Mouse (Mus musculus): ENCODE data around the gene Taar2. TPM values are rescaled to one million over a fixed set of nuclear protein-coding genes. Genes with fewer than 3 reads are reported as not detected.

Taar2 gene
- polyA plus RNA-seq, 1 experiment from 2014 or later, result not detected

- no peaks in the 10 kb centered on the region for H3K27me3 ChIP-seq
- no peaks in the 10 kb centered on the region for H3K9me3 ChIP-seq
- H3K27ac ChIP-seq, result no peak within 1 kb of the TSS
- no peak within 1 kb of the TSS for H3K4me3 ChIP-seq
- no peak within 1 kb of the TSS for H3K4me2 ChIP-seq
- H3K9ac ChIP-seq, result no peak within 1 kb of the TSS
- H3K4me1 ChIP-seq, result no peaks in the 10 kb centered on the region
- WGBS, result 82% methylated on average over 16 of the region's 16 CpGs
- H3K36me3 ChIP-seq, result no peaks in the 10 kb centered on the region
- ATAC-seq (ENCODE audit: borderline replicate concordance, extremely low read depth, low FRiP score, low TSS enrichment), result no peak
Observed at GRCm38 (mm10) chr10:23949508-23950005, 11.2 kb downstream of the Taar2 start, which contains the start of gene Taar3. TSS of gene Taar3 (plus strand) at chr10:23949558.

GRCm38 (mm10) chr10:23951714-23952113 is 13.3 kb downstream of the Taar2 start:
- Histone ChIP-seq H3K36me3 (no peaks in the 10 kb centered on the region), H3K4me2 (no peak overlapping the region), H3K4me3 (no peak overlapping the region), H3K27me3 (no peaks in the 10 kb centered on the region), H3K27ac (no peak overlapping the region), H3K9me3 (no peaks in the 10 kb centered on the region), H3K9ac (no peak overlapping the region), H3K4me1 (no peaks in the 10 kb centered on the region)
- 71% methylated on average over 6 of the region's 6 CpGs for WGBS
- no peak for ATAC-seq (ENCODE audit: borderline replicate concordance, extremely low read depth, low FRiP score, low TSS enrichment)

- H3K4me2 ChIP-seq, result no peak overlapping the region
- H3K27ac ChIP-seq, result no peak overlapping the region
- H3K36me3 ChIP-seq, result no peaks in the 10 kb centered on the region
- no peaks in the 10 kb centered on the region for H3K9me3 ChIP-seq
- WGBS, result 44% methylated on average over 3 of the region's 3 CpGs
- H3K4me3 ChIP-seq, result no peak overlapping the region
- no peaks in the 10 kb centered on the region for H3K4me1 ChIP-seq
- no peak for ATAC-seq (ENCODE audit: borderline replicate concordance, extremely low read depth, low FRiP score, low TSS enrichment)
- H3K9ac ChIP-seq, result no peak overlapping the region
- H3K27me3 ChIP-seq, result no peaks in the 10 kb centered on the region
Observed at GRCm38 (mm10) chr10:23959071-23959470, 20.7 kb downstream of the Taar2 start.

DNA sequence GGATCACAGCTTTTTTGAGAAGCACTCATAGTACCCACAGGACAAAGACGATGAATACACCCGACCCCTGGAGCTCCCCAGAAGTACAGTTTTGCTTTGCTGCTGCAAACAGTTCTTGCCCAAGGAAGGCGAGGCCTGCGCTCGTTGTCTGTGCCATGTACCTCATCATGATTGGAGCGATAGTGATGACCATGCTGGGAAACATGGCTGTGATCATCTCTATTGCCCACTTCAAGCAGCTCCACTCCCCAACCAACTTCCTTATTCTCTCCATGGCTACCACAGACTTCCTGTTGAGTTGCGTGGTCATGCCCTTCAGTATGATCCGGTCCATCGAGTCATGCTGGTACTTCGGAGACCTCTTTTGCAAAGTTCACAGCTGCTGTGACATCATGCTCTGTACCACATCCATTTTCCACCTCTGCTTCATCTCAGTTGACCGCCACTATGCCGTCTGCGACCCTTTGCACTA is 22.1 kb downstream of the Taar2 start, which contains the start of gene Taar4:
Gene Taar4, plus strand, starts transcription at position 51 of the 472 bp plus-strand sequence.
- Histone ChIP-seq H3K36me3 (no peaks in the 10 kb centered on the region), H3K9ac (no peak within 1 kb of the TSS), H3K9me3 (no peaks in the 10 kb centered on the region), H3K27ac (no peak within 1 kb of the TSS), H3K4me1 (no peaks in the 10 kb centered on the region), H3K4me3 (no peak within 1 kb of the TSS), H3K27me3 (no peaks in the 10 kb centered on the region), H3K4me2 (no peak within 1 kb of the TSS)
- 93% methylated on average over 13 of the region's 13 CpGs for WGBS
- ATAC-seq (ENCODE audit: borderline replicate concordance, extremely low read depth, low FRiP score, low TSS enrichment), result no peak

DNA sequence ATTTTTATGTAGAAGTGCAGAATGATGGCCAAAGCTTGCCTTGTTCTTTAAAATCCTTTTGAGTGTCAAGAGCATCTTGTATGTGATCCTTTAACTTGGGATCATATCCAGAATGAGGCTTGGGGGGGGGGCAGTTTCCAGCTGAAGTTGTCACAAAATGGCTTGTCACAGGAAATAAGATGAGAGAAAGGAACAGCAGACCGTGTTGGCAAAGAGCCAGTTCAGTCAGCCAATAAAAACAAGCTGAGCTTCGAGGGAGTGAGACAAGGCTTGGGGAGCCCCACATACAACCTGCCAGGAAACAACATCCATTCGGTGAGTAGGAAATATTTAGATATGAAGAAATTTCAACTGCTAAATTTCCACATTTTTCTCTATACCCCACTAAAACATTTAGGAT is 25.1 kb downstream of the Taar2 start:
- Histone ChIP-seq H3K4me2 (no peak overlapping the region), H3K4me1 (no peaks in the 10 kb centered on the region), H3K36me3 (no peaks in the 10 kb centered on the region), H3K27ac (no peak overlapping the region), H3K9me3 (no peaks in the 10 kb centered on the region), H3K4me3 (no peak overlapping the region), H3K27me3 (no peaks in the 10 kb centered on the region), H3K9ac (no peak overlapping the region)
- no peak for ATAC-seq (ENCODE audit: borderline replicate concordance, extremely low read depth, low FRiP score, low TSS enrichment)
- WGBS, result 14% methylated on average over 3 of the region's 3 CpGs

- Histone ChIP-seq H3K9me3 (no peaks in the 10 kb centered on the region), H3K9ac (no peak overlapping the region), H3K4me2 (no peak overlapping the region), H3K4me1 (no peaks in the 10 kb centered on the region), H3K4me3 (no peak overlapping the region), H3K27me3 (no peaks in the 10 kb centered on the region), H3K36me3 (no peaks in the 10 kb centered on the region), H3K27ac (no peak overlapping the region)
- ATAC-seq (ENCODE audit: borderline replicate concordance, extremely low read depth, low FRiP score, low TSS enrichment), result no peak
- 74% methylated on average over 6 of the region's 6 CpGs for WGBS
Observed at GRCm38 (mm10) chr10:23964921-23965610, 26.7 kb downstream of the Taar2 start.

GRCm38 (mm10) chr10:23970656-23971165 is 32.3 kb downstream of the Taar2 start, which contains the start of gene Taar5:
TSS of gene Taar5 (plus strand) at chr10:23970706.
- H3K9me3 ChIP-seq, result no peaks in the 10 kb centered on the region
- H3K4me1 ChIP-seq, result no peaks in the 10 kb centered on the region
- WGBS, result 84% methylated on average over 11 of the region's 11 CpGs
- no peak within 1 kb of the TSS for H3K4me2 ChIP-seq
- H3K27me3 ChIP-seq, result no peaks in the 10 kb centered on the region
- no peaks in the 10 kb centered on the region for H3K36me3 ChIP-seq
- no peak within 1 kb of the TSS for H3K9ac ChIP-seq
- no peak within 1 kb of the TSS for H3K4me3 ChIP-seq
- no peak for ATAC-seq (ENCODE audit: borderline replicate concordance, extremely low read depth, low FRiP score, low TSS enrichment)
- H3K27ac ChIP-seq, result no peak within 1 kb of the TSS

DNA sequence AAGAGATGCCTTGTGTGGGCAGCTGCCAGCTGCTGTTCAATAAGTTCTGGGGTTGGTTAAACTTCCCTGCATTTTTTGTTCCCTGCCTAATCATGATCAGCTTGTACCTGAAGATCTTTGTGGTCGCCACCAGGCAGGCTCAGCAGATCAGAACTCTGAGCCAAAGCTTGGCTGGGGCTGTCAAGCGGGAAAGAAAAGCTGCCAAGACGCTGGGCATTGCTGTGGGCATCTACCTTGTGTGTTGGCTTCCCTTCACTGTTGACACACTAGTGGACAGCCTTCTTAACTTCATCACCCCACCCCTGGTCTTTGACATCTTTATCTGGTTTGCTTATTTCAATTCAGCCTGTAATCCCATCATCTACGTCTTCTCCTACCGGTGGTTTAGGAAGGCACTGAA is 32.9 kb downstream of the Taar2 start:
- Histone ChIP-seq H3K4me1 (no peaks in the 10 kb centered on the region), H3K27ac (no peak overlapping the region), H3K4me2 (no peak overlapping the region), H3K9me3 (no peaks in the 10 kb centered on the region), H3K4me3 (no peak overlapping the region), H3K9ac (no peak overlapping the region), H3K27me3 (no peaks in the 10 kb centered on the region), H3K36me3 (no peaks in the 10 kb centered on the region)
- ATAC-seq (ENCODE audit: borderline replicate concordance, extremely low read depth, low FRiP score, low TSS enrichment), result no peak
- 77% methylated on average over 5 of the region's 5 CpGs for WGBS

GRCm38 (mm10) chr10:23977958-23978357 is 39.6 kb downstream of the Taar2 start:
- no peaks in the 10 kb centered on the region for H3K4me1 ChIP-seq
- H3K9me3 ChIP-seq, result no peaks in the 10 kb centered on the region
- H3K4me2 ChIP-seq, result no peak overlapping the region
- H3K9ac ChIP-seq, result no peak overlapping the region
- H3K4me3 ChIP-seq, result no peak overlapping the region
- no peak overlapping the region for H3K27ac ChIP-seq
- H3K27me3 ChIP-seq, result no peaks in the 10 kb centered on the region
- no peaks in the 10 kb centered on the region for H3K36me3 ChIP-seq
- 57% methylated on average over 4 of the region's 4 CpGs for WGBS
- ATAC-seq (ENCODE audit: borderline replicate concordance, extremely low read depth, low FRiP score, low TSS enrichment), result no peak

- 34% methylated on average over 16 of the region's 16 CpGs for WGBS
- Histone ChIP-seq H3K27me3 (no peaks in the 10 kb centered on the region), H3K36me3 (no peaks in the 10 kb centered on the region), H3K4me1 (no peaks in the 10 kb centered on the region), H3K4me2 (no peak overlapping the region), H3K9ac (no peak overlapping the region), H3K9me3 (no peaks in the 10 kb centered on the region), H3K4me3 (no peak overlapping the region), H3K27ac (no peak overlapping the region)
- ATAC-seq (ENCODE audit: borderline replicate concordance, extremely low read depth, low FRiP score, low TSS enrichment), result peak; percentile 57
Observed at GRCm38 (mm10) chr10:23978901-23979705, 40.7 kb downstream of the Taar2 start.

DNA sequence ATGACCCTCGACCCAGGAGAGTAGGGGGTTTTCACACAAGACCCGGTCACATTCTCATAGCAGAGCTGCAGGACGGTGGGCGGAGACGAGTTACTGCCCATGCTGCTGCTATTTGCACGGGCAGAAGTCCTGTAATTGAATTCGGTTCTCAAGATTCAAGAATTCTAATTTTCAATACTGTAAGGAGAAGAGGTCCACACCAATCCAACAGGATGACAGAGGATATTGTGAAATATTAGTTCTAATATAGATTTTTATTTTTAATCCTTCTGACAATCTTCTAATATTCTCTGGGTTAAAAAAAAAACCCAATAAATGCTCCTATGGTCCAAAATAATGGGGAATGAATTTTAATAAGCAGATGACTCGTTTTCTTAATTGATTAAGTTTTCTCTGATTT is 47.2 kb downstream of the Taar2 start, which contains the start of gene Taar6:
Gene Taar6, minus strand, starts transcription at position 101 of the 400 bp plus-strand sequence.
- Histone ChIP-seq H3K9ac (no peak within 1 kb of the TSS), H3K27me3 (no peaks in the 10 kb centered on the region), H3K4me1 (no peaks in the 10 kb centered on the region), H3K9me3 (no peaks in the 10 kb centered on the region), H3K4me2 (no peak within 1 kb of the TSS), H3K36me3 (no peaks in the 10 kb centered on the region), H3K27ac (no peak within 1 kb of the TSS), H3K4me3 (no peak within 1 kb of the TSS)
- WGBS, result 68% methylated on average over 8 of the region's 8 CpGs
- no peak for ATAC-seq (ENCODE audit: borderline replicate concordance, extremely low read depth, low FRiP score, low TSS enrichment)

DNA sequence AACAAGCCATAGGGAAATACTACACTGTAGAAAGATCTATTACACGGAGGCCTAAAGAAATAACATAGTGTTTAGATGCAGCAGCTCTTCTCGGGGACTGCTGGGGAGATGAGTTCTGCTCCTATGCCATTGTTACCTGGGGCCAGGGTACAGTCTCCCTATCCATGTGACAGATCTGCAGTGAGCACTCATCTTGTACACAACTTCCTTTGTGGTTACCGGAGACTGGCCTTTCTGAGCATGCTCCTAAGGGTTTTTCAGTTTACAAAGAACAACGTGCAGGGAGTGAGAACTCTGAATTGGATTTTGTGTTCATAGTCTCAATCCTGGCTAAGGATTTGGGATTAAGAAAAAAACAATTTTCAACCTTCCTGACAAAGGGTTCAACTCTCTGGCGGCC is 48.0 kb downstream of the Taar2 start:
- Histone ChIP-seq H3K27ac (no peak overlapping the region), H3K4me2 (no peak overlapping the region), H3K27me3 (no peaks in the 10 kb centered on the region), H3K4me1 (no peaks in the 10 kb centered on the region), H3K9me3 (no peaks in the 10 kb centered on the region), H3K9ac (no peak overlapping the region), H3K36me3 (no peaks in the 10 kb centered on the region), H3K4me3 (no peak overlapping the region)
- WGBS, result 80% methylated on average over 5 of the region's 5 CpGs
- ATAC-seq (ENCODE audit: borderline replicate concordance, extremely low read depth, low FRiP score, low TSS enrichment), result no peak
